Mouse (Mus musculus) gonadal fat pad, adult 2 months (tissue): Measurements from ENCODE around the gene Gm3468. TPM values are rescaled to one million over a fixed set of nuclear protein-coding genes. Genes with fewer than 3 reads are reported as not detected.
"Not testable (repeated sequence)": the region's sequence is repeated elsewhere in the genome, so short reads cannot be mapped to it uniquely, and the experiment has no call there.

Source experiments
- DNase-seq: peaks from one replicate; pipeline ENCODE4 v3.0.0-alpha.2; 2012; ENCODE audit warnings: low read depth
- polyA plus RNA-seq: library from polyadenylated mRNA; depleted of rRNA; stranded (reverse); fragments of >200 nt; gene quantifications from 2 replicates; pipeline ENCODE4 v1.2.3, GENCODE M21; 2012; rRNA removed

Gm3468 gene
- 0.15 and 0.35 TPM in 2 replicates for polyA plus RNA-seq

GRCm38 (mm10) chr14:6108272-6108925 lies at the start of gene Gm3468:
Gene Gm3468 (minus strand): TSS chr14:6108665.
- DNase-seq: not testable (repeated sequence)

GRCm38 (mm10) chr14:6125707-6126106 lies 17.2 kb upstream of the Gm3468 start, which contains the start of gene Gm3476:
Gene Gm3476 (minus strand): TSS chr14:6125807.
- not testable (repeated sequence) for DNase-seq

DNA sequence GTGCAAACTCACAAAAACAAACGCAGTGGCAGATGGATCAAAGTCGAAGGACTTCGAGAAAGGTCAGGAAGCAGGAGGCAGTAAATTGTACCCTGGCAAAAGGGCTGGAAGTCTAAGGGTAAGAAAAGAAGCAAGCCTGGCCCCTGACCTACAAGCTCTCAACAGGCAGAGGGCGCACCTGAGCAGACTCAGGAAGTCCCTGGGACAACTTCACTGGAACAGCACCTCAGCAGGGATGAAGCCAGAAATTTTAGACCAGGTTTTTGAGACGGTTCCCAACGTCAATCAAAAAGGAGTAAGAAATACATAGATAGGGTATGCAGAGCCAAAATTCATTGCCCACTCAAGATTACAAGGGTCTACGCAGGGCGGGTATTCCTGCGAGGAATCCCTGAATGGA lies 965 bp downstream of the Gm3468 start:
- not testable (repeated sequence) for DNase-seq

GRCm38 (mm10) chr14:6093842-6094241 lies 14.6 kb downstream of the Gm3468 start, which contains the start of gene Gm8206:
Gene Gm8206 (minus strand): TSS chr14:6093942.
- DNase-seq: not testable (repeated sequence)

DNA sequence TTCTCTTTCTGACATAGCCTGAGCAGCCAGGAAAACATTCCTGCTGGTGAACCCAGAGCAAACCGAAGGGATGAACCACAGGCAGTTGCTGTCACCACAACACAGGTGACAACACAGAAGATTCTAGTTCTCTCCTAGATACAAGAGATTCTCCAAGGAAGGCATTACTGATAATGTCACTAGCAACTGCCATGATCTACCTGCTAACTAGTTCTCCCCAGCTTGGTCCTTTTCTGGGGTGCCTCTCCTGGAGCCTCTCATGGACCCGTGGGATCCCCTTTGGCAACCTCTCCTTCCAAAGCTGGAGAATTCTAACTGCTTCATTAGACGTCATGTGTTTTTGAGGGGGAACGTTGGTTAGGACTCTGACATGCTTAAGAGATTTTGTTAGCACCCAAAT lies 50.3 kb downstream of the Gm3468 start, which contains the start of gene Gm6337:
Gene Gm6337, minus strand, starts transcription at position 101 of the 400 bp plus-strand sequence.
- DNase-seq: not testable (repeated sequence)

Other genes starting within 250 kb of the Gm3468 start
- gene Gm8237, start 228.3 kb downstream of the Gm3468 start, polyA plus RNA-seq: 0.05 and 0.09 TPM in 2 replicates
- 0.22 and 0.24 TPM in 2 replicates for gene Gm3248, start 146.9 kb downstream of the Gm3468 start, polyA plus RNA-seq
- gene Gm3453, start 129.5 kb downstream of the Gm3468 start, polyA plus RNA-seq: not detected in 2 replicates
- not detected in 2 replicates for gene Gm6337, start 50.4 kb downstream of the Gm3468 start, polyA plus RNA-seq
- 0.18 and 0.28 TPM in 2 replicates for gene Gm8206, start 14.7 kb downstream of the Gm3468 start, polyA plus RNA-seq
- gene Gm3476, start 17.1 kb upstream of the Gm3468 start, polyA plus RNA-seq: not detected in 2 replicates
- not detected in 2 replicates for gene Gm21560, start 110.6 kb upstream of the Gm3468 start, polyA plus RNA-seq
- gene Gm3411, start 178.6 kb upstream of the Gm3468 start, polyA plus RNA-seq: 1.9 and 3.4 TPM in 2 replicates
- gene Gm21103, start 196.2 kb upstream of the Gm3468 start, polyA plus RNA-seq: 0.15 TPM in 1 of 2 replicates, not detected in the other
- gene Gm3618, start 235.0 kb upstream of the Gm3468 start, polyA plus RNA-seq: not detected in 2 replicates